Mouse (Mus musculus) heart, postnatal 0 days (tissue): ENCODE measurements at regions not wholly inside any gene's neighbourhood (a gene's known extent, or its start where the extent isn't known, plus 50 kb on each side); places are given as distances from the start of the nearest gene placed in this dataset.

ENCODE experiments used
- ATAC-seq: fragments of 200-750 bp; cut with Nextera tagmentation; 2 replicates; pipeline ENCODE4 v1.8.0; 2017; ENCODE audit warnings: low read depth, moderate number of reproducible peaks, moderate library complexity; ENCODE audit not compliant: insufficient read depth
- DNase-seq: peaks from one replicate; pipeline ENCODE4 v3.0.0-alpha.2; 2016; ENCODE audit warnings: low spot score
- H3K27ac ChIP-seq: fragments of 300-500 bp; sonication (generic); 2 replicates; pipeline ENCODE4 v1.5.1; 2014; ENCODE audit warnings: low read depth, mild to moderate bottlenecking
- H3K27me3 ChIP-seq: fragments of 300-500 bp; sonication (generic); 2 replicates; pipeline ENCODE4 v1.6.1; 2014; ENCODE audit warnings: low read length, mixed read lengths; ENCODE audit not compliant: control insufficient read depth, insufficient read depth
- H3K36me3 ChIP-seq: fragments of 300-500 bp; sonication (generic); replicated peaks from 2 replicates; pipeline ENCODE4 v1.6.1; 2014; ENCODE audit warnings: low read length, mixed read lengths; ENCODE audit not compliant: control insufficient read depth, insufficient read depth
- H3K4me1 ChIP-seq: fragments of 300-500 bp; sonication (generic); 2 replicates; pipeline ENCODE4 v1.6.1; 2014; ENCODE audit warnings: antibody characterized with exemption; ENCODE audit not compliant: control insufficient read depth, insufficient read depth
- H3K4me2 ChIP-seq: fragments of 300-500 bp; sonication (generic); 2 replicates; pipeline ENCODE4 v1.6.1; 2014; ENCODE audit warnings: low read depth, mild to moderate bottlenecking, low read length, moderate library complexity
- H3K4me3 ChIP-seq: fragments of 300-500 bp; sonication (generic); 2 replicates; pipeline ENCODE4 v1.5.1; 2014; ENCODE audit warnings: low read depth, low read length
- H3K9ac ChIP-seq: fragments of 300-500 bp; sonication (generic); replicated peaks from 2 replicates; pipeline ENCODE4 v1.6.1; 2014; ENCODE audit warnings: low read depth, low read length, mixed read lengths
- H3K9me3 ChIP-seq: fragments of 300-500 bp; sonication (generic); replicated peaks from 2 replicates; pipeline ENCODE4 v1.6.1; 2016; ENCODE audit warnings: low read length; ENCODE audit not compliant: control insufficient read depth
- CTCF ChIP-seq: IDR thresholded peaks from 2 replicates; pipeline ENCODE4 v1.5.1; 2016; ENCODE audit warnings: antibody characterized with exemption, control low read depth, low read depth
- EP300 ChIP-seq: IDR thresholded peaks from 2 replicates; pipeline ENCODE4 v1.6.1; 2016; ENCODE audit warnings: antibody characterized with exemption, low read depth
- WGBS: fragments of 180-500 bp; shearing (Covaris S2); extraction: QIAGEN DNeasy Blood & Tissue Kit; methylation state at CpG from one replicate; pipeline ENCODE4 v1.1.7; 2014; 5-methylcytosine and 5-hydroxymethylcytosine counted together

- ATAC-seq (no peak), DNase-seq (no peak)
- Histone ChIP-seq H3K27me3 (no peaks in the 10 kb centered on the region), H3K9ac (no peak overlapping the region), H3K9me3 (no peaks in the 10 kb centered on the region), H3K4me3 (no peak overlapping the region), H3K4me1 (no peaks in the 10 kb centered on the region), H3K36me3 (no peaks in the 10 kb centered on the region), H3K27ac (no peak overlapping the region), H3K4me2 (no peak overlapping the region)
- WGBS, result 60% methylated on average over 9 of the region's 9 CpGs
- no peak for TF ChIP-seq EP300
- no peak for TF ChIP-seq CTCF
Observed at GRCm38 (mm10) chrX:11387200-11387940, 59.7 kb downstream of the H2al1j start.

DNA sequence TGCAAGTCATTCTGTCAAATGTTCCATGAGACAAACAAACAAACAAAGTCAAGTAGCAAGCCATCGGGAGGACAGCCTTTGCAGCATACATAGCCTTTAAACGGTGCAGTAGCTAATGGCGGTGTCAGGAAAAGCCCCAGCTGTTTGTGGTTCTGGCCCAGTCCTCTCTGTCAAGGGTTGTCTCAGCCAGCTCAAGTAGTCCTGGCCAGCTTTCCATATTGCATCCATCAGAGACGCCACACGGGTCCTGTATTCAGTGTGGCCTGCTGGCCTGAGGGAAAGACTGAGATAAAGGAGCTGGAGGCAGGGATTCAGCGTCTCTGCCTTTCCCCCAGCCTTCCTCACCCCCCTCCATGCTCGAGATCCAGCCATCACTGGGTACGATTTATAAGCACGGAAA is 61.2 kb downstream of the H2al1j start:
- DNase-seq (no peak), ATAC-seq (no peak)
- Histone ChIP-seq H3K9me3 (no peaks in the 10 kb centered on the region), H3K4me2 (no peak overlapping the region), H3K4me1 (no peaks in the 10 kb centered on the region), H3K36me3 (no peaks in the 10 kb centered on the region), H3K27ac (no peak overlapping the region), H3K27me3 (no peaks in the 10 kb centered on the region), H3K4me3 (no peak overlapping the region), H3K9ac (no peak overlapping the region)
- no peak for TF ChIP-seq EP300
- no peak for TF ChIP-seq CTCF
- WGBS, result 68% methylated on average over 9 of the region's 9 CpGs

DNA sequence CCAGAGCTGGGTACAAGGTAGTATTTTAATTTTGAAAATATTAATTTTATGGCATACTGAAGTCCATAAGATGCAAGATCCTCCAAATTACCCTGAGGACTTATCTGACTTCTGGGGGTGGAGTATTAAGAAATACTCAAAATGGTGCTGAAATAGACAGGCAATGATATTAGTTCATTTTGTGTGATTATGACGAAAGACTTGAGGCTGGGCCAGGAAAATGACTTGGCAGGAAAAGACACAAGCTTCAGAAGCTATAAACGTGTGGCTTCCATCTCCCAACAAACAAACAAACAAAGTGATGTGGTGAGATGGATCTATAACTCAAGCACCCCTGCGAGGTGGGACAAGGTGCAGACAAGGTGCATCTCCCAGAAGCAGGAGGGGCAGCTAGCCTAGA is 72.8 kb downstream of the H2al1j start:
- Histone ChIP-seq H3K36me3 (no peaks in the 10 kb centered on the region), H3K27me3 (0 out of 2 replicates have a peak, but pooled peaks cover 4% of the 10 kb centered on the region), H3K9ac (no peak overlapping the region), H3K9me3 (peaks cover 8% of the 10 kb centered on the region; the same call in 1 of the 2 replicates), H3K4me1 (no peaks in the 10 kb centered on the region), H3K4me2 (no peak overlapping the region), H3K4me3 (no peak overlapping the region), H3K27ac (no peak overlapping the region)
- 78% methylated on average over 3 of the region's 3 CpGs for WGBS
- TF ChIP-seq EP300, result no peak
- no peak for TF ChIP-seq CTCF
- no peak for ATAC-seq
- no peak for DNase-seq

GRCm38 (mm10) chrX:11404369-11404768 is 76.7 kb downstream of the H2al1j start:
- no peak for ATAC-seq
- Histone ChIP-seq H3K4me2 (no peak overlapping the region), H3K9ac (no peak overlapping the region), H3K36me3 (no peaks in the 10 kb centered on the region), H3K27me3 (no peaks in the 10 kb centered on the region), H3K27ac (no peak overlapping the region), H3K4me3 (no peak overlapping the region), H3K9me3 (peaks cover 8% of the 10 kb centered on the region; the same call in 1 of the 2 replicates), H3K4me1 (no peaks in the 10 kb centered on the region)
- DNase-seq, result peak; percentile 9
- WGBS, result 65% methylated on average over 4 of the region's 4 CpGs
- no peak for TF ChIP-seq CTCF
- no peak for TF ChIP-seq EP300

- H3K27me3 ChIP-seq, result no peaks in the 10 kb centered on the region
- H3K9me3 ChIP-seq, result no peaks in the 10 kb centered on the region
- ATAC-seq (no peak), DNase-seq (no peak)
- H3K4me2 ChIP-seq, result no peak overlapping the region
- WGBS, result 56% methylated on average over 5 of the region's 5 CpGs
- H3K9ac ChIP-seq, result no peak overlapping the region
- H3K27ac ChIP-seq, result no peak overlapping the region
- no peak for TF ChIP-seq EP300
- TF ChIP-seq CTCF, result no peak
- H3K4me1 ChIP-seq, result peaks cover 8% of the 10 kb centered on the region; the same call in 1 of the 2 replicates
- no peaks in the 10 kb centered on the region for H3K36me3 ChIP-seq
- H3K4me3 ChIP-seq, result no peak overlapping the region
Observed at GRCm38 (mm10) chrX:11412316-11412826, 84.7 kb downstream of the H2al1j start.
